Mouse (Mus musculus) hindbrain, embryonic 16.5 days (tissue): ENCODE measurements around the gene E2f2. TPM values are rescaled to one million over a fixed set of nuclear protein-coding genes. Genes with fewer than 3 reads are reported as not detected.

ENCODE experiments used
- ATAC-seq: fragments of 200-750 bp; cut with Nextera tagmentation; 2 replicates; pipeline ENCODE4 v1.8.0; 2017; ENCODE audit warnings: moderate TSS enrichment, moderate library complexity
- H3K27ac ChIP-seq: fragments of 300-500 bp; sonication (generic); 2 replicates; pipeline ENCODE4 v1.5.1; 2014; ENCODE audit warnings: low read depth, mild to moderate bottlenecking, control low read depth, low read length, moderate library complexity
- H3K27me3 ChIP-seq: fragments of 300-500 bp; sonication (generic); replicated peaks from 2 replicates; pipeline ENCODE4 v1.6.1; 2014; ENCODE audit warnings: low read length; ENCODE audit not compliant: control insufficient read depth, insufficient read depth
- H3K36me3 ChIP-seq: fragments of 300-500 bp; sonication (generic); 2 replicates; pipeline ENCODE4 v1.6.1; 2014; ENCODE audit warnings: mild to moderate bottlenecking, low read length, moderate library complexity, mixed read lengths; ENCODE audit not compliant: control insufficient read depth, insufficient read depth
- H3K4me1 ChIP-seq: fragments of 300-500 bp; sonication (generic); 2 replicates; pipeline ENCODE4 v1.6.1; 2014; ENCODE audit warnings: low read depth, low read length; ENCODE audit not compliant: control insufficient read depth, insufficient read depth
- H3K4me2 ChIP-seq: fragments of 300-500 bp; sonication (generic); 2 replicates; pipeline ENCODE4 v1.6.1; 2014; ENCODE audit warnings: mild to moderate bottlenecking, low read length, control low read depth, moderate library complexity
- H3K4me3 ChIP-seq: fragments of 300-500 bp; sonication (generic); 2 replicates; pipeline ENCODE4 v1.5.1; 2014; ENCODE audit warnings: mild to moderate bottlenecking, low read length, control low read depth, moderate library complexity
- H3K9ac ChIP-seq: fragments of 300-500 bp; sonication (generic); 2 replicates; pipeline ENCODE4 v1.6.1; 2014; ENCODE audit warnings: low read depth, mild to moderate bottlenecking, control low read depth, low read length, moderate library complexity
- H3K9me3 ChIP-seq: fragments of 300-500 bp; sonication (generic); 2 replicates; pipeline ENCODE4 v1.6.1; 2014; ENCODE audit warnings: mild to moderate bottlenecking, low read length, moderate library complexity; ENCODE audit not compliant: control insufficient read depth
- WGBS: fragments of 180-500 bp; shearing (Covaris S2); extraction: QIAGEN DNeasy Blood & Tissue Kit; methylation state at CpG from one replicate; pipeline ENCODE4 v1.1.7; 2014; 5-methylcytosine and 5-hydroxymethylcytosine counted together
- polyA plus RNA-seq: library from polyadenylated mRNA; unstranded; fragments of >200 nt; fragmentation: Nextera tagmentation; extraction: Ambion mirVana; gene quantifications from 2 replicates; pipeline ENCODE4 v1.2.1, GENCODE M21; 2015

Gene E2f2
- polyA plus RNA-seq, 1 experiment from 2014 or later = 3.4 TPM

DNA sequence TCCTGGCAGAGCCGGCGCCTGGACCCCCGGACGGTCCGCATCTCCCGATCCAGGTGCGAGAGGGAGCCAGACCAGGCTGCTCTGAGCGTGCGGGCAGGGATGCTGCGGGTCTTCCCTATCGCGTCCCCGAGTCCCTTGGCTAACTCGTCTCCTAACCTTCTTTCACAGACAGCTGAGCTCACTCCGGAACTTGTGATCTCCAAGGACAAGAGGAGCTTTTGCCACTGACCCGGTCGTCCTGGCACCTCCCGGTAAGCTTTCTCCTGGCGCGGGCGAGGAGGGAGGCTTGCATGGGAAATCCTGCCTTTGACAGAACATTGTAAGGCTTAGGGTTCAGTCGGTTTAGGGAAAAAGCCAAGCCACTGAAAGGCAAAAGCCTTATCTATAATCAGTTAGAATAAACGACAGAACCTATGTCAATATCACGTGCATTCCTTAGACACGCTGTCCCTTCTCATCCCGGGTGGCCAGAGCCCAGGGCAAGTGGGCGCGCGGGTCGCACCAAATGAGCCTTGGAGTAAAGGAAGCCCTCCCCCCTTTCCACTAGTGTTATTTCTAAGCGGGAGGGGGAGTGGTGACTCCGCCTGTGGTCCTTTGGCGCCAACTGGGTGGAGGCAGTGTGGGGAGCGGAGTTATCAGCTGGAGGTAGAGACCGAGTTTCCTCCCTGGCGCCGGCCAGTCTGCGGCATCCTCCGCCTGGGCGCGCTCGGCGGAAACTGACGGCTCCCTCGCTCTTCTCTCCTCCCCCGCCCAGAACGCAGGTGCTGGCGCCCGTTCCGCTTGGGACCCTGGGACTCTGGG is 27.9 kb upstream of the E2f2 start:
- under 1% methylated on average over 49 of the region's 50 CpGs for WGBS
- Histone ChIP-seq H3K36me3 (no peaks in the 10 kb centered on the region), H3K4me1 (peaks cover 45% of the 10 kb centered on the region), H3K9ac (peak overlapping the region; percentile 75), H3K4me2 (peak overlapping the region; percentile 84), H3K27me3 (peaks cover 11% of the 10 kb centered on the region), H3K4me3 (peak overlapping the region; percentile 60), H3K27ac (peak overlapping the region; percentile 81), H3K9me3 (no peaks in the 10 kb centered on the region)
- ATAC-seq = no peak

DNA sequence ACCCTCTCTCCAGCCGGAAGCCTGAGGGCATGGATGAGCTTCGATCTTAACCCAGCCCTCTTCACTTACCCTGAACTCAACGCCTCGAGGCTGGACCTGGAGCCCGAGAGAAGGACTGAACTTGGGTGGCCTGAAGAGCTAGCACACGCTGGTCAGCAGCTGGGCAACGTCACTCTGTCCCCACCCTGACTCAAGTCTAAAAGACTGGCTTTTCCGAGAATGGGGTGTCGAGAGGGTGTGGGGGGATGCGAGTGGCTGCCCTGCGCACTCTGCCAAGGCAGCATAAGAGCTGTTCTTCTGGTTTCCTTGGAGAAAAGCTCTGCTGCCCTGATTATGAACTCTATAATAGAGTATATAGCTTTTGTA is 27.3 kb upstream of the E2f2 start:
- no peaks in the 10 kb centered on the region for H3K9me3 ChIP-seq
- H3K4me3 ChIP-seq = peak overlapping the region; percentile 60
- H3K4me1 ChIP-seq = peaks cover 41% of the 10 kb centered on the region
- no peaks in the 10 kb centered on the region for H3K36me3 ChIP-seq
- no peak for ATAC-seq
- peak overlapping the region; percentile 81 for H3K27ac ChIP-seq
- peak overlapping the region; percentile 75 for H3K9ac ChIP-seq
- peaks cover 11% of the 10 kb centered on the region for H3K27me3 ChIP-seq
- H3K4me2 ChIP-seq = peak overlapping the region; percentile 84
- 2% methylated on average over 11 of the region's 11 CpGs for WGBS

DNA sequence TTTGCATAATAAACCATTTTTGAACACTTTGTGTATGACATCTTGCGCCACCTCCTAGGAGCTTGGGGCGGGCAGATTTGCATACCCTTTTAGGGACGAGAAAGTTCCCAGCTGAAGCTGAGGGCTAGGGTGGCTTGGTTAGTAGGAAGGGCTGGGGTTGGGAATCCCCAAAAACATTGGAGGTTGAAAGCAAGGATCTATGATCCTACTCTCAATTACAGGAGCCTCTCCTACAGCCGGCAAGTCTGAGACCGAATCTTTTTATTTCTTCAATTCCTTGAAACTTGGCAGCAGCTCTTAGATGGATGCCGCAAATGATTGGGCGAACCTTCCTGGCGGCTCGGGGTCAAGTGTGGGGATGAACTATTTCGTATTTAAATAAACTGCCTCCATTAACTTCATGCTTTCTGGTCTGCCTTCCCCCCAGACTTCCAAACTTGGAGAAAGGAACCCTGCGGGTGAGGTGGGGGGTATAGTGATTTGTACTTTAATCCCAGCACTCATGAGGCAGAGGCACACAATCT is 26.8 kb upstream of the E2f2 start:
- H3K9ac ChIP-seq = peak overlapping the region; percentile 75
- ATAC-seq = no peak
- H3K4me3 ChIP-seq = peak overlapping the region; percentile 60
- peak overlapping the region; percentile 81; the same call in 1 of the 2 replicates for H3K27ac ChIP-seq
- no peaks in the 10 kb centered on the region for H3K9me3 ChIP-seq
- H3K27me3 ChIP-seq = peaks cover 11% of the 10 kb centered on the region
- WGBS = 6% methylated on average over 11 of the region's 11 CpGs
- H3K4me1 ChIP-seq = peaks cover 41% of the 10 kb centered on the region
- H3K36me3 ChIP-seq = no peaks in the 10 kb centered on the region
- peak overlapping the region; percentile 84 for H3K4me2 ChIP-seq

DNA sequence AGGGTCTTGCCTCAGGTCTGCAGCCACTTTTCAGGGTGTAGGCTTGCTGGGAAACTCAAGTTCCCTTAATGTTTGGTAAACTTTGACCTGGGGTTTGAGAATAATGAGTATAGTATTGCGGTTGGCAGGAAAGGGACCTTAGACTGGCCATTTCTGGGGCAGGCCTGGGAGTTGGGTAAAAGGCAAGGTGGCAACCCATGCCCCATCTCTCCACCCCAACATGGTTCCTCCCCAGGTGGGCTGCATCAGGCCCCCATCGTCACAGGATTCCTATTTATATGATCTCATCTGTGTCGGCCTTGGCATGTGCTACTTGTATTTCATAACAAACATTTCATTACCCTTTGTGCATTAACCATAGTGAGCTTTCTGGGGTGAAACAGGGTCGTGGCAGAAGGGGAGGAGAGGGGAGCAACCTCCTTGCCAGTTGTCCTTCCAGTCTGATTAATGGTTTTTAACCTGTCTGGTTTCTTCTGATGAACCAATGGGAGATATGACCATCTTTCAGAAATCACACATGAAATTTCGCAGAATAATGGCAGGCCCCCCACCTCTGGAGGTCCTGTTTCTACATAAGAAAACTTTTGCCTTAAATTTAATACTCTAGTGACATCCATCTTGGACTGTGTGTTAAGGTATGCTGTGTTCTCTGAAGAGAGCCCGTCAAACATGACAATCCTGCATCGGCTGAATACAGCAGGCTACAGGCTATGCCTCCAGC is 26.0 kb upstream of the E2f2 start:
- Histone ChIP-seq H3K27me3 (peaks cover 11% of the 10 kb centered on the region), H3K4me1 (peaks cover 38% of the 10 kb centered on the region), H3K9me3 (no peaks in the 10 kb centered on the region), H3K4me2 (peak overlapping the region; percentile 84), H3K4me3 (peak overlapping the region; percentile 60), H3K27ac (peak overlapping the region; percentile 81), H3K36me3 (no peaks in the 10 kb centered on the region), H3K9ac (peak overlapping the region; percentile 75)
- ATAC-seq = no peak
- WGBS = 12% methylated on average over 7 of the region's 7 CpGs

- Histone ChIP-seq H3K27ac (peak overlapping the region; percentile 54), H3K9me3 (no peaks in the 10 kb centered on the region), H3K4me1 (peaks cover 38% of the 10 kb centered on the region), H3K4me2 (peak overlapping the region; percentile 84), H3K36me3 (no peaks in the 10 kb centered on the region), H3K27me3 (peaks cover 11% of the 10 kb centered on the region), H3K4me3 (no peak overlapping the region), H3K9ac (peak overlapping the region; percentile 31; the same call in 1 of the 2 replicates)
- no peak for ATAC-seq
- 7% methylated on average over 6 of the region's 6 CpGs for WGBS
Observed at GRCm38 (mm10) chr4:136146712-136147154, 25.5 kb upstream of the E2f2 start.

- H3K36me3 ChIP-seq = no peaks in the 10 kb centered on the region
- peak; percentile 72 for ATAC-seq
- peak overlapping the region; percentile 64 for H3K9ac ChIP-seq
- peak overlapping the region; percentile 55 for H3K4me3 ChIP-seq
- peaks cover 11% of the 10 kb centered on the region for H3K27me3 ChIP-seq
- H3K4me2 ChIP-seq = peak overlapping the region; percentile 88
- WGBS = under 1% methylated on average over 44 of the region's 48 CpGs
- H3K4me1 ChIP-seq = peaks cover 33% of the 10 kb centered on the region
- H3K9me3 ChIP-seq = no peaks in the 10 kb centered on the region
- H3K27ac ChIP-seq = peak overlapping the region; percentile 54; the same call in 1 of the 2 replicates
Observed at GRCm38 (mm10) chr4:136147436-136148135, 24.6 kb upstream of the E2f2 start.

DNA sequence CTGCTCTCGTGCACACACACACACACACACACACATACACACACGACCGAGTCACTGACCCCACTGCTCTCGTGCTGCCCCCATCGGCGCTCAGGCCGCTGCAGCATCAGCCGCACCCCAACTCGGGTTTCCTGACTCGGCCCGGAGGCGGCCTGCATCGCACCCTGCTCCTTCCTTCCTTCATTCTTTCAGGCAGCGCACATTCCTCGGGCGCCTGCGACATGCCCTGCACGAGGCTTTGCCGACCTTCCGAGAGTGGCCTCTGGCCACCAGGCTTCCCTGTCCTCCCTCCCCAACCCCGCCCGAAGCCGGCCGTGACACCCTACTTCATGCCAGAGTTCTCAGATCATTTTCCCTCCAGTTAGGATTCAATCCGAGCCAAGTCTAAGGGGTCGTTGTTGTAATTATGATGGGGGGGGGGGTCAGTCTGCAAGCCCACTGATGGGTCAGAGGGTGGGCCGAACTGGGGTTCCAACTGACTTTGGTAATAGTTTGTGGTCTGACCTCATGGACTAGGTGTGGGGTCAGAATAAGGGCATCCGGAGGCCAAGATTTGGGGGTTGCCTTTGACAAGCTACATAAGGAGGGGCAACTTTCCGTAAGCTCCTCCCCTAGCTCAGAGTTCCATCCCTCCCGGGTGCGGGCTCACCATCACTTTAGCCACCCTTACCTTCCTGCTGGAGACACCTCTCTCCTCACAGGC is 23.7 kb upstream of the E2f2 start:
- no peaks in the 10 kb centered on the region for H3K36me3 ChIP-seq
- H3K9me3 ChIP-seq = no peaks in the 10 kb centered on the region
- H3K4me2 ChIP-seq = peak overlapping the region; percentile 88
- peaks cover 11% of the 10 kb centered on the region for H3K27me3 ChIP-seq
- no peak for ATAC-seq
- peaks cover 27% of the 10 kb centered on the region for H3K4me1 ChIP-seq
- WGBS = 10% methylated on average over 31 of the region's 31 CpGs
- H3K9ac ChIP-seq = peak overlapping the region; percentile 64
- H3K4me3 ChIP-seq = peak overlapping the region; percentile 55
- peak overlapping the region; percentile 54; the same call in 1 of the 2 replicates for H3K27ac ChIP-seq

- Histone ChIP-seq H3K9me3 (no peaks in the 10 kb centered on the region), H3K27ac (no peak overlapping the region), H3K4me2 (no peak overlapping the region), H3K4me3 (no peak overlapping the region), H3K4me1 (peaks cover 22% of the 10 kb centered on the region), H3K27me3 (peaks cover 11% of the 10 kb centered on the region), H3K36me3 (no peaks in the 10 kb centered on the region), H3K9ac (no peak overlapping the region)
- 89% methylated on average over 2 of the region's 2 CpGs for WGBS
- no peak for ATAC-seq
Observed at GRCm38 (mm10) chr4:136149045-136149379, 23.2 kb upstream of the E2f2 start.
